Mouse (Mus musculus): ENCODE measurements around the gene Tmem87b. TPM values are rescaled to one million over a fixed set of nuclear protein-coding genes. Genes with fewer than 3 reads are reported as not detected.

Gene Tmem87b
- polyA plus RNA-seq, 1 experiment from 2014 or later: 39.3 TPM

DNA sequence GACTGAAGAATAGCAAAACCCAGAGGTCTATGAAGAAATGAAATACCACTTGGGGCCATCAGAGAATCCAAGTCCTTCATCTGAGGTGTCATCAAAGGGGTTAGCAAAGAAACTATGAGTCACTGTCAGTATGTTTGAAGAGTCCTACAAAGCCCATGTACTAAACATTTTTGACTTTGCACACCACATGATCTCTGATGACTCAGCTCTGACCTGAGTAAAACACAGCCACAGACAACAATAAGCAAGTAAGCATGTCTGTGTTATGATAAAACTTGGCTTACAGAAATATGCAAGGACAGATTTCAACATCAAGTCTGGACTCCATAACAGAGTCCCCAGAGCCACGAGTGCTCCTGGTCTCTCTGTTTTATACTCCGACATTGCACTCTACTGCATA is 15.1 kb downstream of the Tmem87b start:
- WGBS: 94% methylated on average over 2 of the region's 2 CpGs
- no peaks in the 10 kb centered on the region for H3K27me3 ChIP-seq (ENCODE audit: control insufficient read depth, insufficient read depth, low read depth, low read length)

DNA sequence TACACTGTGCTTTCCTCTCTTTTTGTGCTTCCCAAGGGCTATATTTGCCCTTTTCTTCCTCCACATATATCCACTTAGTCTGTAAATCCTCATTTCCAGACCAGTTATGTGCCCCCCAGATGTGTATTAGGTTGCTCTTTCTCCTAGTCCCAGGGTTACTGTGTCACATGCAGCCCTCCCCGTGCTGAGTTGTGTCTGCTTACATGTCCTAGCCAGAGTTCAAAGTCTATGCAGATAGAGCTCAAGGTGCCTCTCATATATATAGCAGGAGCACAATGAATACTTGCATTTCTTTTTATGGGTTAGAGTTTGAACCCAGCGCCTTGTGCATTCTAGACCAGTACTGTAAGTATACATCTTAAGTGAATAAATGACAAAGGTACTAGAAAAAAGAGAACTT is 15.5 kb downstream of the Tmem87b start:
- no peaks in the 10 kb centered on the region for H3K4me1 ChIP-seq (ENCODE audit: control insufficient read depth, insufficient read depth, low read length)
- no peaks in the 10 kb centered on the region for H3K27me3 ChIP-seq (ENCODE audit: control insufficient read depth, insufficient read depth, low read depth, low read length)
- H3K9me3 ChIP-seq (replicated peaks; ENCODE audit: control insufficient read depth, low read length, poor library complexity, severe bottlenecking): no peaks in the 10 kb centered on the region
- no peak for ATAC-seq
- H3K4me3 ChIP-seq (ENCODE audit: low read depth, low read length): no peak overlapping the region
- H3K4me2 ChIP-seq (ENCODE audit: low read length): no peak overlapping the region
- H3K27ac ChIP-seq (ENCODE audit: low read length): no peak overlapping the region
- H3K9ac ChIP-seq (ENCODE audit: low read depth, low read length): no peak overlapping the region
- H3K36me3 ChIP-seq (ENCODE audit: control insufficient read depth, insufficient read depth, low read length): peaks cover 42% of the 10 kb centered on the region
- WGBS: 95% methylated on average over 2 of the region's 2 CpGs

More for the DNA sequence above, 15.1 kb downstream of the Tmem87b start:
- H3K4me3 ChIP-seq (ENCODE audit: low read depth, low read length): no peak overlapping the region
- H3K9me3 ChIP-seq (replicated peaks; ENCODE audit: control insufficient read depth, low read length, poor library complexity, severe bottlenecking): no peaks in the 10 kb centered on the region
- no peak overlapping the region for H3K27ac ChIP-seq (ENCODE audit: low read length)
- H3K4me2 ChIP-seq (ENCODE audit: low read length): no peak overlapping the region
- no peak for ATAC-seq
- peaks cover 40% of the 10 kb centered on the region for H3K36me3 ChIP-seq (ENCODE audit: control insufficient read depth, insufficient read depth, low read length)
- H3K4me1 ChIP-seq (ENCODE audit: control insufficient read depth, insufficient read depth, low read length): no peaks in the 10 kb centered on the region
- no peak overlapping the region for H3K9ac ChIP-seq (ENCODE audit: low read depth, low read length)

GRCm38 (mm10) chr2:128837531-128837930 is 19.6 kb downstream of the Tmem87b start:
- no peaks in the 10 kb centered on the region for H3K4me1 ChIP-seq (ENCODE audit: control insufficient read depth, insufficient read depth, low read length)
- peaks cover 31% of the 10 kb centered on the region for H3K36me3 ChIP-seq (ENCODE audit: control insufficient read depth, insufficient read depth, low read length)
- no peak overlapping the region for H3K4me3 ChIP-seq (ENCODE audit: low read depth, low read length)
- no peaks in the 10 kb centered on the region for H3K9me3 ChIP-seq (replicated peaks; ENCODE audit: control insufficient read depth, low read length, poor library complexity, severe bottlenecking)
- no peak overlapping the region for H3K4me2 ChIP-seq (ENCODE audit: low read length)
- H3K27ac ChIP-seq (ENCODE audit: low read length): no peak overlapping the region
- no peak overlapping the region for H3K9ac ChIP-seq (ENCODE audit: low read depth, low read length)
- 93% methylated on average over 8 of the region's 8 CpGs for WGBS
- no peak for ATAC-seq
- H3K27me3 ChIP-seq (ENCODE audit: control insufficient read depth, insufficient read depth, low read depth, low read length): no peaks in the 10 kb centered on the region

DNA sequence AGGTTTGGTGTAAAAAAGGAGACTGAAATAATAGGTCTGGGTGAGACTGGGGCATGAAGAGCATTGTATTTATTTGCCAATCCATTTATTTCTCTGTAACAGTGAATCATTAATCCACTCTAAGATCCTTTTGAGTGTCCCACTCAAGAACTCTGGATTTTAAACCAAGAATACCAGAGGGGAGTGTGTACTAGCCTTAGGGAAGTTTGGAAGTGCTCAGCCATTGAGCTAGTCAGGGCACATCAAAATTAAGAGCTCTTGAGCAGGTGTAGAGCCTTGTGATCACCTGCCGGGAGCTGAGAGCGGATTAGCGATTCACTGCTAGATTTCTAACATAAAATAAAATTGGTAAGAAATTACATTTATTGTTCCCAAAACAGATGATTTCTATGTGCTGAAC is 20.7 kb downstream of the Tmem87b start:
- Histone ChIP-seq H3K36me3 (ENCODE audit: control insufficient read depth, insufficient read depth, low read length) (peaks cover 39% of the 10 kb centered on the region), H3K9ac (ENCODE audit: low read depth, low read length) (no peak overlapping the region), H3K4me3 (ENCODE audit: low read depth, low read length) (no peak overlapping the region), H3K4me1 (ENCODE audit: control insufficient read depth, insufficient read depth, low read length) (no peaks in the 10 kb centered on the region), H3K27me3 (ENCODE audit: control insufficient read depth, insufficient read depth, low read depth, low read length) (no peaks in the 10 kb centered on the region), H3K27ac (ENCODE audit: low read length) (no peak overlapping the region), H3K4me2 (ENCODE audit: low read length) (no peak overlapping the region), H3K9me3 (replicated peaks; ENCODE audit: control insufficient read depth, low read length, poor library complexity, severe bottlenecking) (no peaks in the 10 kb centered on the region)
- ATAC-seq: no peak
- 87% methylated on average over 3 of the region's 3 CpGs for WGBS

GRCm38 (mm10) chr2:128839501-128839900 is 21.6 kb downstream of the Tmem87b start:
- H3K36me3 ChIP-seq (ENCODE audit: control insufficient read depth, insufficient read depth, low read length): peaks cover 38% of the 10 kb centered on the region
- WGBS: 85% methylated on average over 2 of the region's 2 CpGs
- no peak overlapping the region for H3K9ac ChIP-seq (ENCODE audit: low read depth, low read length)
- no peak overlapping the region for H3K4me3 ChIP-seq (ENCODE audit: low read depth, low read length)
- no peaks in the 10 kb centered on the region for H3K27me3 ChIP-seq (ENCODE audit: control insufficient read depth, insufficient read depth, low read depth, low read length)
- no peak for ATAC-seq
- no peaks in the 10 kb centered on the region for H3K9me3 ChIP-seq (replicated peaks; ENCODE audit: control insufficient read depth, low read length, poor library complexity, severe bottlenecking)
- no peaks in the 10 kb centered on the region for H3K4me1 ChIP-seq (ENCODE audit: control insufficient read depth, insufficient read depth, low read length)
- no peak overlapping the region for H3K27ac ChIP-seq (ENCODE audit: low read length)
- no peak overlapping the region for H3K4me2 ChIP-seq (ENCODE audit: low read length)

- Histone ChIP-seq H3K27ac (ENCODE audit: low read length) (no peak overlapping the region), H3K4me2 (ENCODE audit: low read length) (no peak overlapping the region), H3K9me3 (replicated peaks; ENCODE audit: control insufficient read depth, low read length, poor library complexity, severe bottlenecking) (no peaks in the 10 kb centered on the region), H3K4me3 (ENCODE audit: low read depth, low read length) (no peak overlapping the region), H3K4me1 (ENCODE audit: control insufficient read depth, insufficient read depth, low read length) (no peaks in the 10 kb centered on the region), H3K27me3 (ENCODE audit: control insufficient read depth, insufficient read depth, low read depth, low read length) (no peaks in the 10 kb centered on the region), H3K36me3 (ENCODE audit: control insufficient read depth, insufficient read depth, low read length) (peaks cover 33% of the 10 kb centered on the region), H3K9ac (ENCODE audit: low read depth, low read length) (no peak overlapping the region)
- ATAC-seq: no peak
- 89% methylated on average over 8 of the region's 8 CpGs for WGBS
Observed at GRCm38 (mm10) chr2:128842437-128842836, 24.5 kb downstream of the Tmem87b start.

GRCm38 (mm10) chr2:128850036-128850435 is 32.1 kb downstream of the Tmem87b start:
- Histone ChIP-seq H3K4me1 (ENCODE audit: control insufficient read depth, insufficient read depth, low read length) (no peaks in the 10 kb centered on the region), H3K27ac (ENCODE audit: low read length) (no peak overlapping the region), H3K4me2 (ENCODE audit: low read length) (no peak overlapping the region), H3K9me3 (replicated peaks; ENCODE audit: control insufficient read depth, low read length, poor library complexity, severe bottlenecking) (no peaks in the 10 kb centered on the region), H3K36me3 (ENCODE audit: control insufficient read depth, insufficient read depth, low read length) (peaks cover 29% of the 10 kb centered on the region), H3K4me3 (ENCODE audit: low read depth, low read length) (no peak overlapping the region), H3K9ac (ENCODE audit: low read depth, low read length) (no peak overlapping the region), H3K27me3 (ENCODE audit: control insufficient read depth, insufficient read depth, low read depth, low read length) (no peaks in the 10 kb centered on the region)
- 89% methylated on average over 2 of the region's 2 CpGs for WGBS
- ATAC-seq: no peak

GRCm38 (mm10) chr2:128856673-128857072 is 38.8 kb downstream of the Tmem87b start:
- Histone ChIP-seq H3K4me2 (ENCODE audit: low read length) (no peak overlapping the region), H3K27me3 (ENCODE audit: control insufficient read depth, insufficient read depth, low read depth, low read length) (no peaks in the 10 kb centered on the region), H3K4me3 (ENCODE audit: low read depth, low read length) (no peak overlapping the region), H3K9me3 (replicated peaks; ENCODE audit: control insufficient read depth, low read length, poor library complexity, severe bottlenecking) (no peaks in the 10 kb centered on the region), H3K4me1 (ENCODE audit: control insufficient read depth, insufficient read depth, low read length) (no peaks in the 10 kb centered on the region), H3K27ac (ENCODE audit: low read length) (no peak overlapping the region), H3K9ac (ENCODE audit: low read depth, low read length) (no peak overlapping the region), H3K36me3 (ENCODE audit: control insufficient read depth, insufficient read depth, low read length) (peaks cover 8% of the 10 kb centered on the region; the same call in 1 of the 2 replicates)
- WGBS: 88% methylated on average over 1 of the region's 1 CpGs
- ATAC-seq: no peak

GRCm38 (mm10) chr2:128858962-128859361 is 41.0 kb downstream of the Tmem87b start:
- H3K4me1 ChIP-seq (ENCODE audit: control insufficient read depth, insufficient read depth, low read length): no peaks in the 10 kb centered on the region
- no peak overlapping the region for H3K4me3 ChIP-seq (ENCODE audit: low read depth, low read length)
- no peaks in the 10 kb centered on the region for H3K9me3 ChIP-seq (replicated peaks; ENCODE audit: control insufficient read depth, low read length, poor library complexity, severe bottlenecking)
- ATAC-seq: no peak
- H3K36me3 ChIP-seq (ENCODE audit: control insufficient read depth, insufficient read depth, low read length): no peaks in the 10 kb centered on the region
- H3K27ac ChIP-seq (ENCODE audit: low read length): no peak overlapping the region
- H3K27me3 ChIP-seq (ENCODE audit: control insufficient read depth, insufficient read depth, low read depth, low read length): peaks cover 3% of the 10 kb centered on the region
- WGBS: 91% methylated on average over 6 of the region's 6 CpGs
- no peak overlapping the region for H3K4me2 ChIP-seq (ENCODE audit: low read length)
- H3K9ac ChIP-seq (ENCODE audit: low read depth, low read length): no peak overlapping the region

- WGBS: 72% methylated on average over 3 of the region's 3 CpGs
- Histone ChIP-seq H3K9ac (ENCODE audit: low read depth, low read length) (no peak overlapping the region), H3K36me3 (ENCODE audit: control insufficient read depth, insufficient read depth, low read length) (no peaks in the 10 kb centered on the region), H3K27me3 (ENCODE audit: control insufficient read depth, insufficient read depth, low read depth, low read length) (peaks cover 3% of the 10 kb centered on the region), H3K4me2 (ENCODE audit: low read length) (no peak overlapping the region), H3K27ac (ENCODE audit: low read length) (no peak overlapping the region), H3K9me3 (replicated peaks; ENCODE audit: control insufficient read depth, low read length, poor library complexity, severe bottlenecking) (no peaks in the 10 kb centered on the region), H3K4me1 (ENCODE audit: control insufficient read depth, insufficient read depth, low read length) (no peaks in the 10 kb centered on the region), H3K4me3 (ENCODE audit: low read depth, low read length) (no peak overlapping the region)
- no peak for ATAC-seq
Observed at GRCm38 (mm10) chr2:128859861-128860260, 41.9 kb downstream of the Tmem87b start.

Measured in midbrain, embryonic 16.5 days (tissue).